Mouse (Mus musculus): ENCODE data around the gene Tex2. TPM values are rescaled to one million over a fixed set of nuclear protein-coding genes. Genes with fewer than 3 reads are reported as not detected.

The Tex2 gene
- polyA plus RNA-seq, 2 experiments: 8.7 to 10.8 TPM

DNA sequence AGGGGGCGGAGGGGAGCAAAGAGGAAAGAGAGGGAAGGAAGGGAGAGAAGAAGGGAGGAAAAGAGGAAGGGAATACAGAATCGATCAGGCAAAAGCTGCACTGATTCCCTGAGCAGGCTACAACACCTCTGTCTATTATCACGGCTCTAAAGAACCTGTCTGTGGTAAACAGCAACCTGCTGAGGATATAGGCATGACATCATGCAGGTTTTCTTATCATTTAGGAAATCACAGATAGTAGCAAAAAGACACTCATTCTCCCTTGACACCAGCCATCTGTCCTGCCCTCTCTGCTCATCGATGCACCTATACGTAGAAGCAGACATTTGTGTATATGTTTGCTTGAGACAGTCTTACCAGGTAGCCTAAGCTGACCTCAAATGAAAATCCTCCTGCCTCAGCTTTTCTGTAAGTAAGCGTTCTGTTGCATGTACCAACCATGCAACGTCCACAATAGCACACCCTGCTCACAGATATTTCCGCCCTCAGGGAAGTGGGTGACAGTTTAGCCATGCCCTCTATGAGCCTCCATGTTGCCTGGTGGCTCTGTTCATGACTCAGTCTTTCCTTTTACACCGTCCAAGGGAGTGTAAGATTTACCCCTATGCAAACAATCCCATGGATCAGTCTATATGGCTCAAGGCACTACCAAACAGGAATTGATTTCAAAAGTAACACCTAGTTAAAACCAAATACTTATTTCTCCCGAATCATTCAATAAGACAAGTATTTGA lies 25.3 kb downstream of the Tex2 start:
- Histone ChIP-seq H3K27ac (replicated peaks; ENCODE audit: low read depth, low read length) (no peak overlapping the region), H3K9me3 (ENCODE audit: control insufficient read depth, low read length) (no peaks in the 10 kb centered on the region), H3K4me3 (replicated peaks; ENCODE audit: low read length) (no peak overlapping the region), H3K9ac (ENCODE audit: low read depth, low read length, severe bottlenecking) (no peak overlapping the region), H3K36me3 (ENCODE audit: control insufficient read depth, insufficient read depth, low read length) (no peaks in the 10 kb centered on the region), H3K4me1 (ENCODE audit: control insufficient read depth, insufficient read depth, low read length) (no peaks in the 10 kb centered on the region), H3K4me2 (replicated peaks; ENCODE audit: low read depth, low read length, severe bottlenecking) (no peak overlapping the region), H3K27me3 (ENCODE audit: control insufficient read depth, insufficient read depth, low read length) (no peaks in the 10 kb centered on the region)
- DNase-seq (ENCODE audit: low spot score): no peak
- no peak for ATAC-seq (ENCODE audit: low FRiP score, low read depth)
- WGBS: 85% methylated on average over 10 of the region's 10 CpGs
- no peak for TF ChIP-seq POLR2A (IDR thresholded peaks at IDR 0.05; ENCODE audit: borderline replicate concordance, extremely low read depth, insufficient read depth, insufficient read length)

DNA sequence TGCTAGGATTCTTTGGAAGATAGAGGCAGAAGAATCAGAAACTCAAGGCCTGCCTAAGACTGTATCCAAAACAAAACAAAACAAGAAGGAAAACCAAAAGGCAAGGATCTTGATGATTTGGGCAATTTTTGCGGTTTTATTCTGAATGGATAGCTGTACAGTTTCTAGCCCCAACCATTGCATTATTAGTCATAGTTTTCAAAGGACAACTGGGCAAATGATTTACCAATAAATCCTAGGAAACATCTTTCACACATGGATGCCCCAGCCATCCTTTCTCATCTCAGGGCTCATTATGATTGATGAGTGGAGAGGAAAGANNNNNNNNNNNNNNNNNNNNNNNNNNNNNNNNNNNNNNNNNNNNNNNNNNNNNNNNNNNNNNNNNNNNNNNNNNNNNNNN lies 29.4 kb downstream of the Tex2 start:
- Histone ChIP-seq H3K4me3 (replicated peaks; ENCODE audit: low read length) (no peak overlapping the region), H3K4me2 (replicated peaks; ENCODE audit: low read depth, low read length, severe bottlenecking) (no peak overlapping the region), H3K9me3 (ENCODE audit: control insufficient read depth, low read length) (no peaks in the 10 kb centered on the region), H3K36me3 (ENCODE audit: control insufficient read depth, insufficient read depth, low read length) (no peaks in the 10 kb centered on the region), H3K27me3 (ENCODE audit: control insufficient read depth, insufficient read depth, low read length) (no peaks in the 10 kb centered on the region), H3K4me1 (ENCODE audit: control insufficient read depth, insufficient read depth, low read length) (no peaks in the 10 kb centered on the region), H3K9ac (ENCODE audit: low read depth, low read length, severe bottlenecking) (no peak overlapping the region), H3K27ac (replicated peaks; ENCODE audit: low read depth, low read length) (no peak overlapping the region)
- no peak for TF ChIP-seq POLR2A (IDR thresholded peaks at IDR 0.05; ENCODE audit: borderline replicate concordance, extremely low read depth, insufficient read depth, insufficient read length)
- ATAC-seq (ENCODE audit: low FRiP score, low read depth): no peak
- DNase-seq (ENCODE audit: low spot score): no peak
- 96% methylated on average over 1 of the region's 1 CpGs for WGBS

DNA sequence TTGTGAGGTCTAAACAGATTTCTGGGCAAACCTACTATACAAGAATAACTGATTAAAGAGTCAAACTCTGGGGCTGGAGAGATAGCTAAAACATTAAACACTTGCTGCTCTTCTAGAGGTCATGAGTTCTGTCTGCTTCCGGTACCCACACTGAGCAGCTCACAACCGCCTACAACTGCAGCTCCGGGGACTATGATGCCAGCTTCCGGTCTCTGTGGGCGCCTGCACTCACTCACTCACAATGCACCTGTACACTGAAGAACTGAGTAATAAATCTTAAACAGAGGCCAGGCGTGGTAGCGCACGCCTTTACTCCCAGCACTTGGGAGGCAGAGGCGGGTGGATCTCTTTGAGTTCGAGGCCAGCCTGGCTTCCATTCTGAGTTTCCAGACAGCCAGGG lies 31.9 kb downstream of the Tex2 start:
- H3K36me3 ChIP-seq (ENCODE audit: control insufficient read depth, insufficient read depth, low read length): no peaks in the 10 kb centered on the region
- WGBS: 94% methylated on average over 10 of the region's 10 CpGs
- no peak for TF ChIP-seq POLR2A (IDR thresholded peaks at IDR 0.05; ENCODE audit: borderline replicate concordance, extremely low read depth, insufficient read depth, insufficient read length)
- H3K4me2 ChIP-seq (replicated peaks; ENCODE audit: low read depth, low read length, severe bottlenecking): no peak overlapping the region
- no peak overlapping the region for H3K9ac ChIP-seq (ENCODE audit: low read depth, low read length, severe bottlenecking)
- H3K27ac ChIP-seq (replicated peaks; ENCODE audit: low read depth, low read length): no peak overlapping the region
- no peaks in the 10 kb centered on the region for H3K4me1 ChIP-seq (ENCODE audit: control insufficient read depth, insufficient read depth, low read length)
- ATAC-seq (ENCODE audit: low FRiP score, low read depth) (no peak), DNase-seq (ENCODE audit: low spot score) (no peak)
- H3K27me3 ChIP-seq (ENCODE audit: control insufficient read depth, insufficient read depth, low read length): no peaks in the 10 kb centered on the region
- H3K4me3 ChIP-seq (replicated peaks; ENCODE audit: low read length): no peak overlapping the region
- H3K9me3 ChIP-seq (ENCODE audit: control insufficient read depth, low read length): no peaks in the 10 kb centered on the region

DNA sequence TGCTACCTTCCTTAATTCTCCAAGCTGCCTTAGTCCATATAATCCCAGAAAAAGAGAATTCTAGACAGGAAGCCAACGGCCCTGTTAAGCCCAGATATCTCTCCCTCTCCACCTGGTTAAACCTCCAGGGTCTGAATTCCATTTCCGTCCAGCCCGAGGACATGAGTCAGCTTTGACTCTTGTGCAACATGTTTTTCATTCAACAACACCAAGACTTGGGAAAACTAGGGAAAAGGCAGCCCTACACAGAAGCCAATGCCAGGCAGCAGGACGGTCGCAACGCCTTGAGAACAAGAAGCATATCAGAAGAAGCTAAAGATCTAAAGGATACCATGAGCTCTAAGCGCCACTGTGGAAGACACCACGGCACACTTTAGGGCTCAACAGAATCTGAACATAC lies 32.8 kb downstream of the Tex2 start:
- no peak overlapping the region for H3K9ac ChIP-seq (ENCODE audit: low read depth, low read length, severe bottlenecking)
- H3K4me3 ChIP-seq (replicated peaks; ENCODE audit: low read length): no peak overlapping the region
- no peaks in the 10 kb centered on the region for H3K36me3 ChIP-seq (ENCODE audit: control insufficient read depth, insufficient read depth, low read length)
- 87% methylated on average over 8 of the region's 8 CpGs for WGBS
- H3K4me2 ChIP-seq (replicated peaks; ENCODE audit: low read depth, low read length, severe bottlenecking): no peak overlapping the region
- H3K4me1 ChIP-seq (ENCODE audit: control insufficient read depth, insufficient read depth, low read length): no peaks in the 10 kb centered on the region
- DNase-seq (ENCODE audit: low spot score): no peak
- no peak overlapping the region for H3K27ac ChIP-seq (replicated peaks; ENCODE audit: low read depth, low read length)
- no peaks in the 10 kb centered on the region for H3K9me3 ChIP-seq (ENCODE audit: control insufficient read depth, low read length)
- ATAC-seq (ENCODE audit: low FRiP score, low read depth): no peak
- TF ChIP-seq POLR2A (IDR thresholded peaks at IDR 0.05; ENCODE audit: borderline replicate concordance, extremely low read depth, insufficient read depth, insufficient read length): no peak
- no peaks in the 10 kb centered on the region for H3K27me3 ChIP-seq (ENCODE audit: control insufficient read depth, insufficient read depth, low read length)

DNA sequence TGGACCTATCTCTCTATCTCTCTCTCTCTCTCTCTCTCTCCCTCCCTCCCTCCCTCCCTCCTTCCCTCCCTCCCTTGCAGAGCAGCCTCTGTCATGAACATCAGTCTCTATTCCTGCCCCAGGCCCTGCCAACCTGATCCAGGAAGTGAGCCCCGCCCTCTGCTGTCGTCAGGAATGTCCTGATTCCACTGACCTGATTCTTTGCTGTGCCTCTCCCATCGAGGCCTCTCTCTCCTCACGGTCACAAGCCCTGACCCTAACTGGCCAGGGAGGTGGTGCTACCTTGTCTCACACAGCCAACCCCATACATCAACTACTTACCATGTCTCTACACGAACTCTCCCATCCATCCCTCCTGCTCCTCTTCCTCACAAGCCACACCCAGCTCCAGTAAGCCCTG lies 33.3 kb downstream of the Tex2 start:
- TF ChIP-seq POLR2A (IDR thresholded peaks at IDR 0.05; ENCODE audit: borderline replicate concordance, extremely low read depth, insufficient read depth, insufficient read length): no peak
- Histone ChIP-seq H3K9me3 (ENCODE audit: control insufficient read depth, low read length) (no peaks in the 10 kb centered on the region), H3K4me1 (ENCODE audit: control insufficient read depth, insufficient read depth, low read length) (no peaks in the 10 kb centered on the region), H3K36me3 (ENCODE audit: control insufficient read depth, insufficient read depth, low read length) (no peaks in the 10 kb centered on the region), H3K9ac (ENCODE audit: low read depth, low read length, severe bottlenecking) (no peak overlapping the region), H3K4me2 (replicated peaks; ENCODE audit: low read depth, low read length, severe bottlenecking) (no peak overlapping the region), H3K27ac (replicated peaks; ENCODE audit: low read depth, low read length) (no peak overlapping the region), H3K27me3 (ENCODE audit: control insufficient read depth, insufficient read depth, low read length) (no peaks in the 10 kb centered on the region), H3K4me3 (replicated peaks; ENCODE audit: low read length) (no peak overlapping the region)
- DNase-seq (ENCODE audit: low spot score): no peak
- no peak for ATAC-seq (ENCODE audit: low FRiP score, low read depth)
- 47% methylated on average over 5 of the region's 5 CpGs for WGBS
